Mouse (Mus musculus) lung, adult 10 weeks (tissue): ENCODE data around the gene Nt5c3b. TPM values are rescaled to one million over a fixed set of nuclear protein-coding genes. Genes with fewer than 3 reads are reported as not detected.

Source experiments
- polyA plus RNA-seq: library from polyadenylated mRNA; stranded (reverse); fragments of 350-450 nt; fragmentation: Illumina TruSeq; extraction: RNeasy Lipid Tissue Mini Kit (QIAGEN cat#74804); gene quantifications from one replicate; pipeline ENCODE4 v1.2.3, GENCODE M21; 2014; ENCODE audit warnings: low read depth, low replicate concordance; ENCODE audit not compliant: insufficient read depth

The Nt5c3b gene
- polyA plus RNA-seq = 29.2 TPM

DNA sequence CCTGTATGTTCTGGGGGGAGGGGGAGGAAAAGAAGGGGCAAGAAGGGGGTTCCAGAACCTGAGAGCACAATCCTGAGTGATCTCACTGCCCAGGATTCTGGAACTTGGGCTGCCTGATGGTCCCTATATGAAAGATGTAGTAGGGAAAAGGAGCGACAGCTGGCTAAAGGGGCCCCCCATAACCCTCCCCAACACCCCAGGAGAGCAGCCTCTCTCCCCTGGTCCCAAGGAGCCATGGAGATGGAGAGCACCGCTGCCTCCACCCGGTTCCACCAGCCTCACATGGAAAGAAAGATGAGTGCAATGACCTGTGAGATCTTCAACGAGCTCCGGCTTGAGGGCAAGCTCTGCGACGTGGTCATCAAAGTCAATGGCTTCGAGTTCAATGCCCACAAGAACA lies at the start of gene Nt5c3b, which contains the start of gene Klhl10:
Nt5c3b (minus strand) TSS at position 12 of the 400 bp plus-strand sequence.
Klhl10 (plus strand) TSS at position 121 of the 400 bp plus-strand sequence.

DNA sequence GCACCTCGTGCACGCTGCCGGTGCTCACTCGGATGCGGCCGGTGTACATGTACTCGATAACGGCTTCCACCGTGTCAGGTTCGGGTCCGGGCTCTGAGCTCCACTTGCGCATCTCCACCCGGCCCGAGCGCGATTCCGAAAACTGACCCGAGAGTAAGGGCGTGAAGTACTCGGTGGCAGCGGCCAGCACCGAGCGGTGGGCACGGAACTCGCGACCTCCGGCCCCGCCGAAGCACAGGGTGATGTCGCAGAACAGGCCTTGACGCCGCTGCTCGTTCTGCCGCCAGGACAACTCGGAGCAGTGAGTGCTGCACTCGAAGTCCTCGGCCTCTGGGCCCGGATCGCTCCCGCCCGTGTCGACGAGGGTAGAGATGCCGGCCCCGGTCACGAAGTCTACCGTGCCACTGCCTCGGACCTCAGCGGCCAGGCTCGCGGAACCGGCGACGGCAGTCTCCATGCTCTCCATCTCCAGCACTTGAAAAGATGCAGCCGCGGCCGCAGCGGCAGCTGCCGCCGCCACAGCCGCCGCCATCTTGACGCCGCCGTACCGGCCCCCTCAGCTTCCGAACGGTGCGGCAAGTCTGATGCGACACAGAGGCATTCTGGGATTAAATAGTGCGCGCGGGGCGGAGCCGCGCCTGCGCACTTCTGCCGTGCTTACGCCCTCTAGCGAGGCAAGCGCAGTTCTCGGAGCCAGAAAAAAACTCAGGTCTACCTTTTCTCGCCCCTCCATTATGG lies 30.8 kb upstream of the Nt5c3b start, which contains the start of gene Klhl11:
Klhl11 (minus strand) TSS at position 545 of the 738 bp plus-strand sequence.

GRCm38 (mm10) chr11:100414914-100415822 lies 26.4 kb downstream of the Nt5c3b start, which contains the start of gene Fkbp10:
Fkbp10 (plus strand) TSS chr11:100415697.

DNA sequence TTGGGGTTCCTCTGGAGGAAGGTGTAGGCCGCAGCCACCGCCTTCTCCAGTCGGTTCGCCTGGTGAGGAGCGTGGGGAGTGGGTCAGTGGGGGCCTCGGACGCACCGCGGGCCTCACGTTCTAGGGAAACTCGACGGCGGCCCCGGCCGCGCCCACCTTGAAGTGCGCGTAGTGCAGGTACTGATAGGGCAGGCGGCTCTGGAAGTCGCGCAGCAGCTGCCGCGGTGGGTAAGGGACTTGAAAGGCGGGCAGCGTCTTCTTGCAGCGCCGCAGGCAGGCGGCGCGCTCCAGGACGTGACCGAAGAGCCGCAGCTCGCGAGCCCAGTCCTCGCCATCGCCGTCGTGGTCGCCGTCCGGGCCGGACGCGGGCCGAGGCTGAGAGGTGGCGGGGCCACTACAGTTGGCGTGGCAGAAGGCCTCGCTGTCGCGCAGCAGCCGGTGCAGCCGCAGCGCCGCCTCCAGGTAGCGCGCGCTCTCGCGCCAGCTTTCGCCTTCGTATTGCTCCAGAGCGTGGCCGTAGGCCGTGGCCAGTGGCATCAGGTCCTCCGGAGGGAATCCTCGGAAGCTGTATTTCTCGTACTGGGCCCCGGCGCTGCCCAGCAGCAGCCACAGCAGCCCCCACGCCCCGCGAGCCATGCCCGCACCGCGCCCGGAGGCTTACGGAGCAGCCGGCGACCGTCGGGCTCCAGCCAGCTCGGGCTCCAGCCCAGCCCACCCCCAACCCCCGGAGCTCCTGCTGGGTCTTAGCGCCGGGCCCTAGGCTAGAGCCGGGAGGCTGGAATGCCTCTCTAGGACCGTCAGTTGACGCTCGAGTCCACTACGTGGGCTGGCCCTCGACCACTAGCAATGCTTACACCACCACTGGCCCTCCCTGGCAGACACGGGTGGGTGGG lies 27.3 kb downstream of the Nt5c3b start, which contains the start of gene P3h4:
P3h4 (minus strand) TSS at position 816 of the 893 bp plus-strand sequence.

DNA sequence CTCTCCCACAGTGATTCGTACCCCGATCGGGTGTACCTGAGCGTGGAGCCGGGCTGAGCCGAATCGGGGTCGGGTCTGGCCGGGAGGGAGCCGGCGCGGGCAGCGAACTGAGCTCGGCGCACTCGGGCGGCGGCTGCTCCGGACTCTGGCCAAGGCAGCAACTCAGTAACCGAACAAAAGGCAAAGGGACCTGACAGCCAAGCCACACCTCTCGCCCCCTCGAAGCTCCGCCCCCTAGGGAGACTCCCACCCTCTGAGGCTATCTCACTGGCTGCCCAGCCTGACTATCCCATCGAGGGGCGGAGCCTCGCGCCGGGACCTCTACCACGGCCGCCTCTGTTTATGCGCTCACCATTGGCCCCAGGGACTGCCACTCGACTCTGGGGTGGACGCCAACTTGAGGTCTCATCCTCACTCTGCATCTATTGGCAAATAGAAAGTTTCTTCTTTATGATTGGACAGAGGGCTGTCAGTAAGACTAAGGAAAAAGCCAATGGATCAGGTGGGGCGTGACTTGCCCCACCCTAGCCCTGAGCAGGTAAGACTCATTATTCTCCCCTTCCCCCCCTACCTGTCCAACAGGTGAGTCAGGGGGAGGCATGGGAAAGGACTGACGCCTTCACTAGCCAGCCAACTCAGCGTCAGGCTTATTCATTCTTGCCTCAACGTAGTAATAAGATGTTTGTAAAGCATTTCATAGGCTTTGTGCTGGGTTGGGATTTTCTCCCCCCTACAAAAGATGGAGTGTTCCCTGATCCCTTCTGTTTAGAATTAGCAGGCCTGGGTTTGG lies 43.8 kb downstream of the Nt5c3b start, which contains the start of gene Jup:
Jup (minus strand) TSS at position 164 of the 790 bp plus-strand sequence.

Other genes with a start within 250 kb of the Nt5c3b start
- not detected for gene Krt9, start 248.6 kb downstream of the Nt5c3b start, polyA plus RNA-seq
- gene Krt14, start 234.3 kb downstream of the Nt5c3b start, polyA plus RNA-seq = 0.52 TPM
- not detected for gene Krt16, start 192.9 kb downstream of the Nt5c3b start, polyA plus RNA-seq
- gene Krt17, start 180.8 kb downstream of the Nt5c3b start, polyA plus RNA-seq = not detected
- gene Krt42, start 171.9 kb downstream of the Nt5c3b start, polyA plus RNA-seq = not detected
- 1,257 TPM for gene Eif1, start 121.9 kb downstream of the Nt5c3b start, polyA plus RNA-seq
- gene Gast, start 107.4 kb downstream of the Nt5c3b start, polyA plus RNA-seq = not detected
- 5.0 TPM for gene Hap1, start 85.7 kb downstream of the Nt5c3b start, polyA plus RNA-seq
- 137 TPM for gene Jup, start 44.0 kb downstream of the Nt5c3b start, polyA plus RNA-seq
- 15.4 TPM for gene P3h4, start 27.0 kb downstream of the Nt5c3b start, polyA plus RNA-seq
- 15.4 TPM for gene Fkbp10, start 26.1 kb downstream of the Nt5c3b start, polyA plus RNA-seq
- gene Klhl10, start 109 bp upstream of the Nt5c3b start, polyA plus RNA-seq = 0.20 TPM
- gene Klhl11, start 30.9 kb upstream of the Nt5c3b start, polyA plus RNA-seq = 1.3 TPM
- gene Acly, start 86.2 kb upstream of the Nt5c3b start, polyA plus RNA-seq = 75.1 TPM
- gene Ttc25, start 103.8 kb upstream of the Nt5c3b start, polyA plus RNA-seq = 4.2 TPM
- gene Cnp, start 133.1 kb upstream of the Nt5c3b start, polyA plus RNA-seq = 32.8 TPM
- 24.8 TPM for gene Nkiras2, start 177.4 kb upstream of the Nt5c3b start, polyA plus RNA-seq
- 119 TPM for gene Dnajc7, start 178.4 kb upstream of the Nt5c3b start, polyA plus RNA-seq